ENCODE assay signal across 27 mouse cellular contexts in genomic region chr3:7008671-7009217, GRCm38 (mm10).
DNase-seq lines count a peak whose midpoint lies in the region; ATAC-seq and TF ChIP-seq lines count a peak whose summit lies in the region.
"Had no signal": no experiment of that assay in that cellular context is flagged by ENCODE, and none has a peak within 500 bp of the region (broad histone marks: within the 10 kb centered on the region; RNA-seq: fewer than 3 reads in every experiment).

No protein-coding gene starts in this region.

- no peak for TF ChIP-seq POLR2A in embryonic fibroblast, embryonic 13.5 days (IDR thresholded peaks at IDR 0.05; ENCODE audit: low read depth, low read length)

- WGBS in hindbrain, embryonic 12.5 days: 71% methylated on average over 7 of the region's 7 CpGs
- 81% methylated on average over 7 of the region's 7 CpGs for WGBS in hindbrain, embryonic 10.5 days
- WGBS in midbrain, embryonic 14.5 days: 33% methylated on average over 7 of the region's 7 CpGs
- WGBS in kidney, embryonic 14.5 days: 81% methylated on average over 7 of the region's 7 CpGs

- no peak overlapping the region for H3K9ac ChIP-seq in hindbrain, embryonic 12.5 days
- H3K9ac ChIP-seq in midbrain, embryonic 14.5 days (replicated peaks; ENCODE audit: low read length): no peak overlapping the region
- no peak overlapping the region for H3K9ac ChIP-seq in kidney, embryonic 14.5 days (ENCODE audit: low read depth, low read length)
- H3K9ac ChIP-seq: forebrain, embryonic 15.5 days; heart, embryonic 13.5 days; limb, embryonic 12.5 days; liver, embryonic 15.5 days; lung, embryonic 14.5 days; neural tube, embryonic 13.5 days had no signal

- H3K4me3 ChIP-seq in hindbrain, embryonic 12.5 days: no peak overlapping the region
- H3K4me3 ChIP-seq in hindbrain, embryonic 10.5 days: no peak overlapping the region
- no peak overlapping the region for H3K4me3 ChIP-seq in embryonic fibroblast, embryonic 13.5 days (ENCODE audit: insufficient read depth, low read length)
- H3K4me3 ChIP-seq in midbrain, embryonic 14.5 days (replicated peaks; ENCODE audit: low read depth, low read length): no peak overlapping the region
- H3K4me3 ChIP-seq in kidney, embryonic 14.5 days (ENCODE audit: low read length): no peak overlapping the region
- H3K4me3 ChIP-seq: forebrain, embryonic 15.5 days; heart, embryonic 13.5 days; layer of hippocampus, adult 2 months; left cerebral cortex, adult 2 months; limb, embryonic 12.5 days; liver, embryonic 15.5 days; neural tube, embryonic 13.5 days had no signal

- H3K36me3 ChIP-seq in hindbrain, embryonic 12.5 days: no peaks in the 10 kb centered on the region
- H3K36me3 ChIP-seq in hindbrain, embryonic 10.5 days: no peaks in the 10 kb centered on the region
- no peaks in the 10 kb centered on the region for H3K36me3 ChIP-seq in midbrain, embryonic 14.5 days (ENCODE audit: control insufficient read depth, insufficient read depth, low read length)
- no peaks in the 10 kb centered on the region for H3K36me3 ChIP-seq in kidney, embryonic 14.5 days (ENCODE audit: control insufficient read depth, insufficient read depth, low read length)
- H3K36me3 ChIP-seq: forebrain, embryonic 15.5 days; heart, embryonic 13.5 days; limb, embryonic 12.5 days; liver, embryonic 15.5 days; neural tube, embryonic 13.5 days had no signal

- no peaks in the 10 kb centered on the region for H3K9me3 ChIP-seq in hindbrain, embryonic 12.5 days (replicated peaks)
- H3K9me3 ChIP-seq in hindbrain, embryonic 10.5 days: no peaks in the 10 kb centered on the region
- no peaks in the 10 kb centered on the region for H3K9me3 ChIP-seq in midbrain, embryonic 14.5 days (ENCODE audit: control insufficient read depth, low read length)
- no peaks in the 10 kb centered on the region for H3K9me3 ChIP-seq in kidney, embryonic 14.5 days (ENCODE audit: control insufficient read depth, low read length)
- H3K9me3 ChIP-seq: forebrain, embryonic 15.5 days; heart, embryonic 13.5 days; limb, embryonic 12.5 days; liver, embryonic 15.5 days; neural tube, embryonic 13.5 days had no signal

- peak overlapping the region; percentile 60; the same call in 1 of the 2 replicates for H3K27ac ChIP-seq in hindbrain, embryonic 12.5 days
- H3K27ac ChIP-seq in hindbrain, embryonic 10.5 days: no peak overlapping the region
- H3K27ac ChIP-seq in embryonic fibroblast, embryonic 13.5 days (ENCODE audit: insufficient read depth, low read length): peak overlapping the region; percentile 61; the same call in 1 of the 2 replicates
- H3K27ac ChIP-seq in midbrain, embryonic 14.5 days (replicated peaks; ENCODE audit: low read depth, low read length): peak overlapping the region; percentile 69
- H3K27ac ChIP-seq in kidney, embryonic 14.5 days (ENCODE audit: low read depth, low read length): no peak overlapping the region
- H3K27ac ChIP-seq: forebrain, embryonic 15.5 days; heart, embryonic 13.5 days; layer of hippocampus, adult 2 months; left cerebral cortex, adult 2 months; limb, embryonic 12.5 days; liver, embryonic 15.5 days had no signal

- no peak overlapping the region for H3K4me2 ChIP-seq in hindbrain, embryonic 12.5 days (replicated peaks)
- H3K4me2 ChIP-seq in midbrain, embryonic 14.5 days (ENCODE audit: low read length): 0 out of 2 replicates have a peak overlapping the region, but pooled peaks have one; percentile 18
- no peak overlapping the region for H3K4me2 ChIP-seq in kidney, embryonic 14.5 days (replicated peaks; ENCODE audit: low read depth, low read length)
- H3K4me2 ChIP-seq: forebrain, embryonic 15.5 days; heart, embryonic 13.5 days; limb, embryonic 12.5 days; liver, embryonic 15.5 days; neural tube, embryonic 13.5 days had no signal

- DNase-seq in hindbrain, embryonic 10.5 days (ENCODE audit: low spot score): no peak
- DNase-seq in midbrain, embryonic 14.5 days: peak; percentile 62
- DNase-seq in retina, postnatal 1 day: peak; percentile 51
- DNase-seq in thymus, postnatal 4 days: no peak
- DNase-seq: adrenal gland, adult 2 months; adrenal gland, postnatal 36 days; cerebellum, adult 9-11 months; heart, postnatal 10 days; kidney, adult 9 months; kidney, postnatal 14 days; lung, postnatal 14 days; right cerebral cortex, postnatal 14 days; spleen, adult 18-20 months; thymus, postnatal 14 days had no signal

- H3K4me1 ChIP-seq in hindbrain, embryonic 12.5 days: peaks cover 6% of the 10 kb centered on the region; the same call in 1 of the 2 replicates
- H3K4me1 ChIP-seq in hindbrain, embryonic 10.5 days (replicated peaks): peaks cover 6% of the 10 kb centered on the region
- H3K4me1 ChIP-seq in embryonic fibroblast, embryonic 13.5 days (ENCODE audit: control insufficient read depth, insufficient read depth, low read length): no peaks in the 10 kb centered on the region
- H3K4me1 ChIP-seq in midbrain, embryonic 14.5 days (ENCODE audit: control insufficient read depth, insufficient read depth, low read length): 0 out of 2 replicates have a peak, but pooled peaks cover 5% of the 10 kb centered on the region
- no peaks in the 10 kb centered on the region for H3K4me1 ChIP-seq in kidney, embryonic 14.5 days (ENCODE audit: control insufficient read depth, insufficient read depth, low read length)
- H3K4me1 ChIP-seq: heart, embryonic 13.5 days; liver, embryonic 15.5 days had no signal

- TF ChIP-seq CTCF in embryonic fibroblast, embryonic 13.5 days (IDR thresholded peaks at IDR 0.05; ENCODE audit: borderline replicate concordance, insufficient read depth, low read length): no peak

- no peaks in the 10 kb centered on the region for H3K27me3 ChIP-seq in hindbrain, embryonic 12.5 days
- no peaks in the 10 kb centered on the region for H3K27me3 ChIP-seq in hindbrain, embryonic 10.5 days (ENCODE audit: insufficient read depth, poor library complexity, severe bottlenecking)
- H3K27me3 ChIP-seq in midbrain, embryonic 14.5 days (ENCODE audit: control insufficient read depth, insufficient read depth, low read length): no peaks in the 10 kb centered on the region
- H3K27me3 ChIP-seq in kidney, embryonic 14.5 days (ENCODE audit: control insufficient read depth, insufficient read depth, low read length): no peaks in the 10 kb centered on the region
- H3K27me3 ChIP-seq: forebrain, embryonic 15.5 days; heart, embryonic 13.5 days; limb, embryonic 12.5 days; liver, embryonic 15.5 days; neural tube, embryonic 13.5 days had no signal

- ATAC-seq in hindbrain, embryonic 12.5 days (ENCODE audit: low FRiP score): no peak
- no peak for ATAC-seq in midbrain, embryonic 14.5 days (ENCODE audit: low FRiP score, low TSS enrichment)
- no peak for ATAC-seq in kidney, embryonic 14.5 days (ENCODE audit: low FRiP score, low TSS enrichment)
- ATAC-seq: activated CD4-positive, CD25-positive, alpha-beta regulatory T cell, adult 4 months; forebrain, embryonic 15.5 days; intestine, embryonic 16.5 days had no signal

Comparison
In these comparisons a context has a peak if more than half of its experiments do, and no peak if none do; other contexts are left out.
1. H3K27ac ChIP-seq: peak in hindbrain, embryonic 12.5 days (single experiment), embryonic fibroblast, embryonic 13.5 days (single experiment) and midbrain, embryonic 14.5 days (single experiment); none in hindbrain, embryonic 10.5 days (single experiment) and kidney, embryonic 14.5 days (single experiment).
2. DNase-seq: peak in midbrain, embryonic 14.5 days (single experiment) and retina, postnatal 1 day (single experiment); none in hindbrain, embryonic 10.5 days (single experiment) and thymus, postnatal 4 days (single experiment).